Mouse (Mus musculus) erythroblast, adult 5-6 weeks (primary cell): ENCODE results near the gene Cd300ld2. TPM values are rescaled to one million over a fixed set of nuclear protein-coding genes. Genes with fewer than 3 reads are reported as not detected.
"Not testable (repeated sequence)": the region's sequence is repeated elsewhere in the genome, so short reads cannot be mapped to it uniquely, and the experiment has no call there.

ENCODE experiments used
- ATAC-seq: replicated peaks from 2 replicates; pipeline ENCODE4 v1.8.0; 2016; ENCODE audit warnings: moderate number of reproducible peaks, mild to moderate bottlenecking, moderate TSS enrichment, inconsistent platforms; ENCODE audit not compliant: poor library complexity, low FRiP score, severe bottlenecking
- total RNA-seq, 2 experiments: library from RNA; stranded (forward) in 1 of 2; stranded (reverse) in 1 of 2; fragments of 150-400 nt in 1 of 2; fragments of 200-764, 138-1000 nt in 1 of 2; gene quantifications; 2 replicates each; pipeline versions ENCODE4 v1.2.3 to v1.2.4; 2015 to 2017; ENCODE audit warnings: low replicate concordance in 2 of 2

The Cd300ld2 gene
- not detected in 2 replicates for total RNA-seq (2015; ENCODE audit: low replicate concordance)
- not detected in 2 replicates for total RNA-seq (2017; ENCODE audit: low replicate concordance)

DNA sequence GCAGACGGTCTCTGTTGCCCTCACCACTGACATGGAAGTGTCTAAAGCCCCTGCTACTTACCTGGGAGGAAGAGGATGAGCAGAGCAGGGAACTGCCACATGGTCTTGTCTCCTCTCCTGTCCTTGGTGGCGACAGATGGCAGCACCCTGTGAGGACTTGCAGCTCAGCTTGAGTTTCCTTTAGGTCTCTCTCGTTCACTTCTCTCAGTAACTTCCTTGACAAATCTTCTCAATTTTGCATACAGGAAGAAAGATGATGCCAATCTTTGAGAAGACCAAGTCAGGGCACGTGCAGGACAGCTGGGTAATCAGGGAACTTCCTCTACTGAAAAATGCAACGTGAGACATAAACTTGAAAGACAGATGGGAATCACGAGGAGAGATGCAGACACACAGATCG lies at the start of gene Cd300ld2:
TSS of gene Cd300ld2 (minus strand) at position 101 of the 400 bp plus-strand sequence.
- ATAC-seq = not testable (repeated sequence)

DNA sequence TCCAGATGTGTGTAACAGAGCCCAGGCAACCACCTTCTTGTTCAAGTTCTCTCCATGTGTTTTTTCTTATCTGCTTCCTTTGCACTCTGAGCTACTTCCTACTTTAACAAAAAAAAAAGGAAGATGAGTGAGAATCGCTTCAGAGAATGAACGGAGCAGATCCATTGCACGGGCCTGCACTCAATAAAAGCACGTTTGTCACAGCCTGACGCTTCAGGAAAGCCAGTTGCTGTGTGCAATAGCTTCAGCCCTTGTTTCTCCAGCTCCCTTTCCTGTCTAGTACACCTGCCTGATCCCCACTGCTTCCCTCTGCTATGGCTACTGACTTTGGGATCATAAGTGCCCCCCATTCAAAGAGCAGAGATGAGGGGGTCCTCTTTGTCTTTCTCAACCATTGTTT lies 46.1 kb upstream of the Cd300ld2 start, which contains the start of gene Cd300e:
TSS of gene Cd300e (minus strand) at position 101 of the 400 bp plus-strand sequence.
- ATAC-seq = no peak

DNA sequence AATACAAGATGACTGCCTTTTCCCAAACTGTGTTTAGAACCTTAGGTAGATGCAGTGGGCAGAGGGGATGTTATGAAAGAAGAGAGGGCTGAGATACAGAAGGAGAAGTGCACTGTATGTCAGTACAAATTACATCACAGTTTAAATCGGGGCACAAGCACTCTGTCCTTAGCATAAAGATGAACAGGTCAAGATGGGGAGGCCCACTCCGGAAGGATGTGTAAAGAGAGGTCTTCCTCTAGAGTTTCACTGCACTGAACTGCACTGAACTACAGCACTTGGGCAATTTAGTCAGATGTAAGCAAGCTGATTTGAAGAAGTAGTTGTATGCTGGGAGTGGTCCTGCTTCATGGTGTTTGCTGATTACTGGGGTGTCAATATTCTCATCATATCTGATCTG lies 43.8 kb upstream of the Cd300ld2 start:
- no peak for ATAC-seq

DNA sequence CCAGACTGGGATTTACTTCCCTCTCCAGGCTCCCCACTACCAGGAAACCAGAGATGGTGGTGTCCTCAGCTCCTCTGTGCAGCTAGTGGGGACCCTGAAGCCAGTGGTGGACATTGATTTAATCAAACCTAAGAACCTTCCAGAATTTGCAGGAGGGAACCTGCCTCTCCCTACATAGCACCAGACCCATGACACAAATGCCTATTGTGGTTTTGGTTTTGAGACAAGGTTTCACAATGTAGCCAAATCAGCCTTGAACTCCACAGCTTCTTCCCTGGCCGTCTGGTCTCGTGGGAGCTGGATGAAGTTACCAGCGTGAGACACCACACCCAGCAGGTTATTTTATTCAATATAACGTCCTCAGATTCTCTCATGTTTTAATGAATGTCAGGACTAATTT lies 42.7 kb upstream of the Cd300ld2 start:
- no peak for ATAC-seq

DNA sequence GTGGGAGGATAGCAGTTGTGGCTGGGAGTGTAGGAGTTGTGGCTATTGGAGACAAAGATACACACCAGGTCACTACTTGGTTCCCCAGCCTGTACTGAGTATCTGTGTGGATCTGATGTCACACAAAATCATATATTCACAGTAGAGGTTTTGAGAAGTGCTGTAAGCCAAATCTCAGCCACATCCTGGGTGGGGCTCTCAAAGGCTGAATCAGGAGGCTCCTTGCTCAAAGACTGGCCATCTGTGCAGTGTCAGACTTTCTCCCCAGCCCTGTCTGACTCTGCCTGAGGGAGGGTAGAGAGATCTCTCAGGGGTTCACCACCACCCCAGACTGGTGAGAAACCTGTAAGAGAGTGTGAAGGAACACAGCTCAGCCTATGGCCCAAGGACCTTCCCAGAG lies 38.5 kb upstream of the Cd300ld2 start:
- no peak for ATAC-seq

DNA sequence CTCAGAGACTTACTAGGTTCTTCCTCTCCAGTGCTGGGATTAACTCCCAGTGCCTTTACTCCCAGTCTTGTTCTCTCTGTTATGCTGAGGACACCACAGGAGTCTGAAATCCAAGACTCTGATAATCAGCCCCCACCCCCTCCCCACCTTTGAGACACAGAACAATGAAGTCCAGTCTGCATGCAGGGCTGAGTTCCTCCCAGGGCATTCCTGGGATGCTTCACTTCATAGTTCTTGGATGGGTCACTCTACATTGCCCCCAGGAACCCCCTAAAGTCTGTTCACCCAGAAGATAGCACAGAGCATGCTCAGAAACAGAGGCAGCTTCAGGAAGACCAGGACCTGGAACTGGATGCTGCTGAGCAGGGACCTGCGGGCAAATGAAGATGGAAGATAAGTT lies 37.0 kb upstream of the Cd300ld2 start:
- ATAC-seq = no peak

DNA sequence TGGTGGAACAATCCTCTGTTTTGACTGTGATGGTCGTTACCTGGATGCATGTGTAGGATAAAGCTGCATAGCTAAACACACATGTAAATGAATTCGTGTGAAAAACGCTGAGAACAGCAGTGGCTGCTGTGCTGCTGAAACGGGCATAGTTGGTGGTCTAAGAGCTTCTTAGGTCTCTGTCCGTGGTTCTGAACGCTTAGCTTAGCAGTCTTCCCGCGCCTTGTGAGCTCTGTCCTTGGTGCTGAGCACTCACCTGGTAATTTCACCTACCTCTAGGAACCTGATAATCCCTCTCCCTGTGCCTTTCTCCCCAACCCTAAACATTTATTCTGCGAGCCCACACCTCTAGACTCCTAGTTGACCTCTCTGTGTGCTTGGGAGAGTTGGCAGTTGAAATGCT lies 36.2 kb upstream of the Cd300ld2 start:
- ATAC-seq = no peak

DNA sequence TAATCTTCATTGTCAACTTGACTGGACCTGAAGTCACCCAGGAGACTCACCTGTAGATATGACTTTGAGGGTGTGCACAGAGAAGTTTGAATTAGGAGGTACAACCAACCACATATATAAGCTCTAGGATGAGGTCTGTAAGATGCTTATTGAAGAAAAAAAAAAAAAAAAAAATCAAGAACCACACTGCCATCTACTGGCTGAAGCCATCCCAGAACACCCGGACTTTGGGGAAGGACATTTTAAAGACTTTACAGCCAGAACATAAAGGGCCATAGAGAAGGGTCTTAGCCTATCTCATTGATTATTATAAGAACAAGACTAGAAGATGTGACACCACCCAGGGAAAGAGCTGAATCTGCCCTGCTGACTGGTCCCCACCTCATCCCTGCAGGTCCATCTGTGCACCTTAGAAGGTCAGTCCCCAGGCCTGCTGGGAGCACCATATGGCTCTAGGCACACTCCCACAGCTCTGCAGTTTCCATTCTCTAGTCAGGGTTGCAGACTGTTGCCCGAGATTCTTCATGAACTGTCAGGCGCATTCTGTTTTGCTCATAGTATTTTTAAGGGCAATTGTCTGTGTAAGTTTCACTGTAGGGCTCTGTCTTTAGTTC lies 33.4 kb upstream of the Cd300ld2 start:
- ATAC-seq = no peak

DNA sequence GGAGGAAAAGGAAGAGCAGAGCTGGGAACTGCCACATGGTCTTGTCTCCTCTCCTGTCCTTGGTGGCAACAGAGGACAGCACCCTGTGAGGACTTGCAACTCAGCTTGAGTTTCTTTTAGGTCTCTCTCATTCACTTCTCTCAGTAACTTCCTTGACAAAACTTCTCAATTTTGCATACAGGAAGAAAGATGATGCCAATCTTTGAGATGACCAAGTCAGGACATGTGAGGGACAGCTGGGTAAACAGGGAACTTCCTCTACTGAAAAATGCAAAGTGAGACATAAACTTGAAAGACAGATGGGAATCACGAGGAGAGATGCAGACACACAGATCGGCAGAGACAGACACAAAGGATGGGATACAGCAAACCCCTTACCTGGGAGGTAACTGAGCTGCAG lies 32.3 kb upstream of the Cd300ld2 start, which contains the start of gene Cd300ld3:
TSS of gene Cd300ld3 (minus strand) at position 151 of the 400 bp plus-strand sequence.
- ATAC-seq = no peak

DNA sequence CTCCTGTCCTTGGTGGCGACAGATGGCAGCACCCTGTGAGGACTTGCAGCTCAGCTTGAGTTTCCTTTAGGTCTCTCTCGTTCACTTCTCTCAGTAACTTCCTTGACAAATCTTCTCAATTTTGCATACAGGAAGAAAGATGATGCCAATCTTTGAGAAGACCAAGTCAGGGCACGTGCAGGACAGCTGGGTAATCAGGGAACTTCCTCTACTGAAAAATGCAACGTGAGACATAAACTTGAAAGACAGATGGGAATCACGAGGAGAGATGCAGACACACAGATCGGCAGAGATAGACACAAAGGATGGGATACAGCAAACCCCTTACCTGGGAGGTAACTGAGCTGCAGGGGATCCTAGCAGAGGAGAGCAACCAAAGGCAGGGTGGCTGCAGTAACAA lies 21.7 kb upstream of the Cd300ld2 start, which contains the start of gene Cd300ld5:
TSS of gene Cd300ld5 (minus strand) at position 101 of the 400 bp plus-strand sequence.
- ATAC-seq = not testable (repeated sequence)

DNA sequence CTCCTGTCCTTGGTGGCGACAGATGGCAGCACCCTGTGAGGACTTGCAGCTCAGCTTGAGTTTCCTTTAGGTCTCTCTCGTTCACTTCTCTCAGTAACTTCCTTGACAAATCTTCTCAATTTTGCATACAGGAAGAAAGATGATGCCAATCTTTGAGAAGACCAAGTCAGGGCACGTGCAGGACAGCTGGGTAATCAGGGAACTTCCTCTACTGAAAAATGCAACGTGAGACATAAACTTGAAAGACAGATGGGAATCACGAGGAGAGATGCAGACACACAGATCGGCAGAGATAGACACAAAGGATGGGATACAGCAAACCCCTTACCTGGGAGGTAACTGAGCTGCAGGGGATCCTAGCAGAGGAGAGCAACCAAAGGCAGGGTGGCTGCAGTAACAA lies 10.9 kb upstream of the Cd300ld2 start, which contains the start of gene Cd300ld4:
TSS of gene Cd300ld4 (minus strand) at position 101 of the 400 bp plus-strand sequence.
- ATAC-seq = not testable (repeated sequence)

DNA sequence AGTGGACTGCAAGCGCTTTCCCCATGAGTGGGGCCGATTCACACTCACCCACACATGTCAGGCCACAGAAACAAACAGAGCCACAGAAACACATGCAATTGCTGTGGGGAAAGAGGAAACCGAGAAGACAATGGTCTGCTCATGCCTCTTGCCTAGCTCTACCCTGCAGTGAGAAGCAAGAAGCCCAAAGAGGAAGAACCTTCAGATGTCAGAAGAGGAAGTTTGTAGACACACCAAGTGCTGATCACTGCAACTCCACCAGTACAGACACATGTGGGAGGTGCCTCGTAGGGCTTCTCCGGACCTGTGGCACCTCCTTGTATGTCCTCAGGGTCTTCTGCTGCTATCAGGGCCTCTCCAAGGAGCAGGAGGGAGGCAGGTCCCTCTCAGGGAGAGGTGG lies 11.9 kb downstream of the Cd300ld2 start:
- no peak for ATAC-seq

DNA sequence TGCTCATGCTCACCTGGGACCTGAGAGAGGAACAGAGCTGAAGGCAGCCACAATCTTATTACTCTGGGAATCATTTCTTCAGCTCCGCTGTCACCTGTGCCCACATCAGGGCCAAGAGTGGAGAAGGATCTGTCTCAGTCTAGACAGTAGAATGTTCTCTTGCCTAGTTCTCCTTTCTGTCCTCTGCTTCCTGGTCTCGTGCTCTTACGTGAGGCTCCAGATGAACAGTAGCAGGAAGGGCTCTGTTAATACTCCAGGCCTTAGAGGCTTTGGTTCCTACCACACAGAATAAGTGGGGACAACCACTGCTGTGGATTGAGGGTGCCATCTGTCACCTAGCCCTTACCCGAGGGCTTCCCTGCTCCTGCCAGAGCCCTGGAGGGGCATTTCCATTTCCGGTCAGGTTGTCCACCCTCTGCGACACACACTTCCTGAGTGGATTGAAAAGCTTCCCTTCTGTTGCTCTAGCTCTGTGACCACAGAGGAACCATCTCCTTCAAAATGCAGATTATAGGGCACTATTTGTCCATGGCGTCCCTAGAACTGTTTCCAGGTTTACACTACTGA lies 14.4 kb downstream of the Cd300ld2 start, which contains the start of gene Cd300c2:
TSS of gene Cd300c2 (minus strand) at position 407 of the 567 bp plus-strand sequence.
- no peak for ATAC-seq

DNA sequence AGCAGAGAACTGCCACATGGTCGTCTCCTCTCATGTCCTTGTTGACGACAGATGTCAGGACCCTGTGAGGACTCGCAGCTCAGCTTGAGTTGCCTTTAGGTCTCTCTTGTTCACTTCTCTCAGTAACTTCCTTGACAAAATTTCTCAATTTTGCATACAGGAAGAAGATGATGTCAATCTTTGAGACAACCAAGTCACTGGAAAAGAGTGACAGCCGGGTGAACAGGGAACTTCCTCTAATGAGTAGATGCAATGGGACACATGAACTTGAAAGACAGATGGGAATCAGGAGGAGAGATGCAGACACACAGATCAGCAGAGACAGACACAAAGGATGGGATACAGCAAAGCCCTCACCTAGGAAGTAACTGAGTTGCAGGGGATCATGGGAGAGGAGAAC lies 26.2 kb downstream of the Cd300ld2 start, which contains the start of gene Cd300ld:
TSS of gene Cd300ld (minus strand) at position 130 of the 400 bp plus-strand sequence.
- no peak for ATAC-seq

DNA sequence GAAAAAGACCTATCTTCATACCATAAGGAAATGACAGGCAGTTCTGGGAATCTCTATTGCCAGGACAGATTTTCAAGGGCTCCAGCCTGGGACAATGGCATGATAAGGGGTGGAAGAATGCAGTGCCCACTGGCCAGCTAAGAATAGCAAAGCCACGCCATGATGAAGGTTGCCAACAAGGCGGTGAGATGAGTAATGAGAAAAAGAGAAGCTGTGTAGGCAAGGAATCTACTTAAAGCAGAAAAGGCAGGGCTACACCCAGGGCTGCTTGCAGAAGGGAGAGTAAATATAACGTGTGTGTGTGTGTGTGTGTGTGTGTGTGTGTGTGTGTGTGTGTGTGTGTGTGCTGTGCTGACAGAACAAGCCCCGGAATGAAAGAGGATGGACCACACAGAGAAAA lies 34.1 kb downstream of the Cd300ld2 start:
- no peak for ATAC-seq

DNA sequence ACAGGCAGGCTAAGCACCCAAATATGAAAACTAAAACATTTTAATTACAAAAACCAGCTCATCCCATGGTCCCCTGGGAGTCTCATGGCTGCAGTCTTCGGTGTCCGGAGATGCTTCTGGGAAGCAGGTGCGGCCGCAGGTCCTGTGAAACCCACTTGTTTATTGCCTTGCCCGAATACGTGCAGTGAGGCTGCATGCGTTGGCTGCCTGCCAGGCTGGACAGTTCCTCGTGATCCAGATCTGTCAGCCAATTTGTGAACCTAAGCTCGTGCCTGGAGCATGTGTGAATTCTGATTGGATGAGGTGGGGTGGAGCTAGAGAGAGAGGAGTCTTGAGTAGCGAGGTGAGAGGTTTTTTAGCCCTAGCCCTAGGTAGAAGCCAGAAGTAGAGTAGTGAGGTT lies 43.3 kb downstream of the Cd300ld2 start:
- no peak for ATAC-seq

DNA sequence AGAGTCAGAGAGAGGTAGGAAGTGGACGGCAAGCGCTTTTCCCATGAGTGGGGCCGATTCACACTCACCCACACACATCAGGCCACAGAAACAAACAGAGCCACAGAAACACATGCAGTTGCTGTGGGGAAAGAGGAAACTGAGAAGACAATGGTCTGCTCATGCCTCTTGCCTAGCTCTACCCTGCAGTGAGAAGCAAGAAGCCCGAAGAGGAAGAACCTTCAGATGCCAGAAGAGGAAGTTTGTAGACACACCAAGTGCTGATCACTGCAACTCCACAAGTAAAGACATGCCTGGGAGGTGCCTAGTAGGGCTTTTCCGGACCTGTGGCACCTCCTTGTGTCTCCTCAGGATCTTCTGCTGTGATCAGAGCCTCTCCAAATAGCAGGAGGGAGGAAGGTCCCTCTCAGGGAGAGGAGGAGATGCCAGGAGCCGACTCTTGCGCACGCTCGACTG lies 47.2 kb downstream of the Cd300ld2 start, which contains the start of gene Cd300c:
TSS of gene Cd300c (minus strand) at position 406 of the 456 bp plus-strand sequence.
- ATAC-seq = no peak

DNA sequence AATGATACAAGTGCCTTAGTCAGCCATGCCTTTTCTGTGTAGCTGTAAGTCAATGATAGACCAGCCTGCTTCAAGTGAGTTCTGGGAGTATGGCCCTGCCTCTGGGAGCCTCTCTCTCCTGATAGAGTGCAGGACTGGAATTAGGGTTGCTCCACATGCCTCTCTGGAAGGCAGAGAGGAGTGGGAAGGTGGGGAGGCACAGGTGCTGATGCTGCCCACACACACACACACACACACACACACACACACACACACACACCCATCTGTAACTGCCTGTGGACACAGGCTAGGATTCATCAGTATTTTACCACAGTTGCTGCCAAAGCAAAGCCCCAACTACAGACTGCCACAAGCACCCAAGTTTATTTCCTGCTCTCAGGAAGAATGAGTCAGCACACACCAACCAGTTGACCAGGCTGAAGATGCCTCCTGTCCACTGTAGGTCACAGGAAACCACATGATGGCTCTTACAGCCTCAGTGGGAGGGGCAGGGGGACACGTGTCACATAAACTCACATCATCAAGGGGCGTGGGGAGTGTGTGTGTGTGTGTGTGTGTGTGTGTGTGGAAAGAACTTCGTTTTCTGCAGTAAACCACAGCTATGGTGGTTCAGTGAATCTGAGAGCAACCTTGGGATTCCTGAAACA lies 50.7 kb downstream of the Cd300ld2 start:
- no peak for ATAC-seq

DNA sequence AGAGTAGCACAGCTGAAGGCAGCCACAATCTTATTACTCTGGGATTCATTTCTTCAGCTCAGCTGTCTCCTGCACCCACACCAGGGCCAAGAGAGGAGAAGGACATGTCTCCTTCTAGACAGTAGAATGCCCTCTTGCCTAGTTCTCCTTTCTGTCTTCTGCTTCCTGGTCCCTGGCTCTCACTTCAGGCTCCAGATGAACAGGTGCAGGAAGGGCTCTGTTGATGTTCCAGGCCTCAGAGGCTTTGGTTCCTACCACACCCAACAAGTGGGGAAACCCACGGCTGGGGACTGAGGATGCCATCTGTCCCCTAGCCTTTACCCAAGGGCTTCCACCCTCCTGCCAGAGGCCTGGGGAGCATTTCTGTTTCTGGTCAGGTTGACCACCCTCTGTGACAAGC lies 55.6 kb downstream of the Cd300ld2 start:
- no peak for ATAC-seq
